Mouse (Mus musculus): Measurements from ENCODE around the gene Tab2. TPM values are rescaled to one million over a fixed set of nuclear protein-coding genes. Genes with fewer than 3 reads are reported as not detected.

Gene Tab2
- polyA plus RNA-seq, 1 experiment from 2014 or later: 21.8 TPM

- H3K27ac ChIP-seq (ENCODE audit: low read depth, low read length): no peak overlapping the region
- no peaks in the 10 kb centered on the region for H3K9me3 ChIP-seq (ENCODE audit: control insufficient read depth, low read length)
- ATAC-seq (ENCODE audit: low FRiP score) (no peak), DNase-seq (ENCODE audit: low spot score, missing footprints) (peak; percentile 89)
- WGBS: 68% methylated on average over 11 of the region's 11 CpGs
- H3K36me3 ChIP-seq (ENCODE audit: control insufficient read depth, insufficient read depth, low read length): no peaks in the 10 kb centered on the region
- peaks cover 7% of the 10 kb centered on the region for H3K4me1 ChIP-seq (ENCODE audit: control insufficient read depth, insufficient read depth, low read length)
- H3K4me2 ChIP-seq: no peak overlapping the region
- no peak overlapping the region for H3K4me3 ChIP-seq (ENCODE audit: low read depth, low read length)
- no peak overlapping the region for H3K9ac ChIP-seq (ENCODE audit: low read length)
- H3K27me3 ChIP-seq (ENCODE audit: control insufficient read depth, insufficient read depth, low read length): peaks cover 14% of the 10 kb centered on the region
These were observed 85.3 kb downstream of the Tab2 start for GRCm38 (mm10) chr10:7870571-7871315.

DNA sequence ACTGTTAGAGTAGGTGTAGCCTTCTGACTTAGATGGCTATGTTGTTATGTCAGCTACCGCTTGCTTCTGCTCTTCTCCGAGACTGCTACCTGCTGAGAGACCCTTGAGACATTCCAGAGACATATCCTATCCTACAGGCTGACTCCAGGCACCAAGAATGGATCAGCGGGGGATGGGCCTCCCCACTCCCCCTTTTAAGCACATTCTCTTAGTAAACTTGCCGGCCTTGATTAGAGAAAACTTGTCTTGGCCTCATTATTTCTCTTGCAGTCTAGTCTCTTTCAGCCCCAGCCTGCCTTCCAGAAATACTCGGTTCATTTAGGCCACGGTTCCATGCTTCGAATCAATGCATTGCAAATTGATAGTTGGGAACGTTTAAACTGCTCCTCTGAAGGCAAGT lies 86.3 kb downstream of the Tab2 start:
- ATAC-seq (ENCODE audit: low FRiP score): no peak
- 65% methylated on average over 8 of the region's 8 CpGs for WGBS
- H3K36me3 ChIP-seq (ENCODE audit: control insufficient read depth, insufficient read depth, low read length): no peaks in the 10 kb centered on the region
- H3K4me1 ChIP-seq (ENCODE audit: control insufficient read depth, insufficient read depth, low read length): peaks cover 7% of the 10 kb centered on the region
- peak; percentile 77 for DNase-seq (ENCODE audit: low spot score, missing footprints)
- peaks cover 14% of the 10 kb centered on the region for H3K27me3 ChIP-seq (ENCODE audit: control insufficient read depth, insufficient read depth, low read length)
- no peak overlapping the region for H3K9ac ChIP-seq (ENCODE audit: low read length)
- no peaks in the 10 kb centered on the region for H3K9me3 ChIP-seq (ENCODE audit: control insufficient read depth, low read length)
- H3K4me3 ChIP-seq (ENCODE audit: low read depth, low read length): no peak overlapping the region
- H3K27ac ChIP-seq (ENCODE audit: low read depth, low read length): no peak overlapping the region
- H3K4me2 ChIP-seq: no peak overlapping the region

DNA sequence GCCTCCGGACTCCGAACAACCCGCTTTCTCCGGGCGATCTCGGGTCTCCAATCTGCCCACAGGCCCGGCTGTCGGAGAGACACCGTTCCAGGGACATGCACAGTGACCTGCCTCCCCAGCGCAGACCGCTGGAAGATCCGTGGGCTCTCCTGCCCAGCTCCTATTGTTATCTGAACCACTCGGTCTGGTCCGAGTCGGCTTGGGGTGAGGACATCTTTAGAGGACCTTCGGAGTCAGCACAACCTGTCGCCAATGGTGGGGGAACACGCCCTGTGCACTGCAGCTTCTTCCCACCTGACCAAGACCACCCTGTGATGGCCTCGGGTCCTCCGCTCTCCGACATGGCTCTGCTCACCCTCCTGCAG lies 88.4 kb downstream of the Tab2 start:
- peaks cover 14% of the 10 kb centered on the region for H3K27me3 ChIP-seq (ENCODE audit: control insufficient read depth, insufficient read depth, low read length)
- peaks cover 7% of the 10 kb centered on the region for H3K4me1 ChIP-seq (ENCODE audit: control insufficient read depth, insufficient read depth, low read length)
- no peaks in the 10 kb centered on the region for H3K9me3 ChIP-seq (ENCODE audit: control insufficient read depth, low read length)
- H3K27ac ChIP-seq (ENCODE audit: low read depth, low read length): no peak overlapping the region
- H3K36me3 ChIP-seq (ENCODE audit: control insufficient read depth, insufficient read depth, low read length): no peaks in the 10 kb centered on the region
- DNase-seq (ENCODE audit: low spot score, missing footprints) (peak; percentile 90), ATAC-seq (ENCODE audit: low FRiP score) (peak; percentile 25; the same call in 1 of the 2 replicates)
- peak overlapping the region; percentile 61 for H3K9ac ChIP-seq (ENCODE audit: low read length)
- H3K4me2 ChIP-seq: peak overlapping the region; percentile 85
- peak overlapping the region; percentile 41 for H3K4me3 ChIP-seq (ENCODE audit: low read depth, low read length)
- 20% methylated on average over 21 of the region's 21 CpGs for WGBS

GRCm38 (mm10) chr10:7866762-7867665 lies 89.0 kb downstream of the Tab2 start:
- Histone ChIP-seq H3K4me1 (ENCODE audit: control insufficient read depth, insufficient read depth, low read length) (peaks cover 7% of the 10 kb centered on the region), H3K36me3 (ENCODE audit: control insufficient read depth, insufficient read depth, low read length) (no peaks in the 10 kb centered on the region), H3K4me2 (peak overlapping the region; percentile 85), H3K9me3 (ENCODE audit: control insufficient read depth, low read length) (no peaks in the 10 kb centered on the region), H3K27ac (ENCODE audit: low read depth, low read length) (no peak overlapping the region), H3K4me3 (ENCODE audit: low read depth, low read length) (peak overlapping the region; percentile 41), H3K27me3 (ENCODE audit: control insufficient read depth, insufficient read depth, low read length) (peaks cover 14% of the 10 kb centered on the region), H3K9ac (ENCODE audit: low read length) (peak overlapping the region; percentile 61)
- 18% methylated on average over 50 of the region's 50 CpGs for WGBS
- peak; percentile 91 for DNase-seq (ENCODE audit: low spot score, missing footprints)
- peak; percentile 51 for ATAC-seq (ENCODE audit: low FRiP score)

DNA sequence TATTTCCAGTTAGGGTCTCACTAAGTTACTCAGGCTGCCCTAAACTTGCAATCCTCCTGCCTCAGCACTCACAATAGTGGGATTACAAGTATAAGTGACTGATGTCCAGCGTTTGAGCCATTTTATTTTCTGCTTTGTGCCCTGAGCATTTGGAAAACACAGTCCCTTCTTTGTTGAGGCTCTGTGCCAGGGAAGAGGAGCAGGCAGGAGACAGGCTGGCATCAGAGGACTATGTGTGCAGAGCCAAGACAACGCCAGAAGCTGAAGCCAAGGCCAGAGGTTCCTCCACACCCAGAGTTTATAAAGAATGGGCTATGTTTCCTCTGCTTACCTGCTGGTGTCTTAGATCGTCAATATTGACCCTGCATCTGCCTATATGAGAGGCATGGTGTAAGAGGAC lies 91.2 kb downstream of the Tab2 start:
- ATAC-seq (ENCODE audit: low FRiP score) (no peak), DNase-seq (ENCODE audit: low spot score, missing footprints) (peak; percentile 37)
- 80% methylated on average over 3 of the region's 3 CpGs for WGBS
- Histone ChIP-seq H3K9ac (ENCODE audit: low read length) (no peak overlapping the region), H3K4me2 (no peak overlapping the region), H3K4me1 (ENCODE audit: control insufficient read depth, insufficient read depth, low read length) (peaks cover 7% of the 10 kb centered on the region), H3K4me3 (ENCODE audit: low read depth, low read length) (no peak overlapping the region), H3K9me3 (ENCODE audit: control insufficient read depth, low read length) (no peaks in the 10 kb centered on the region), H3K27ac (ENCODE audit: low read depth, low read length) (no peak overlapping the region), H3K36me3 (ENCODE audit: control insufficient read depth, insufficient read depth, low read length) (no peaks in the 10 kb centered on the region), H3K27me3 (ENCODE audit: control insufficient read depth, insufficient read depth, low read length) (peaks cover 14% of the 10 kb centered on the region)

GRCm38 (mm10) chr10:7864184-7864583 lies 91.8 kb downstream of the Tab2 start:
- 82% methylated on average over 6 of the region's 6 CpGs for WGBS
- H3K27me3 ChIP-seq (ENCODE audit: control insufficient read depth, insufficient read depth, low read length): peaks cover 14% of the 10 kb centered on the region
- DNase-seq (ENCODE audit: low spot score, missing footprints) (no peak), ATAC-seq (ENCODE audit: low FRiP score) (no peak)
- no peaks in the 10 kb centered on the region for H3K9me3 ChIP-seq (ENCODE audit: control insufficient read depth, low read length)
- no peak overlapping the region for H3K9ac ChIP-seq (ENCODE audit: low read length)
- H3K27ac ChIP-seq (ENCODE audit: low read depth, low read length): no peak overlapping the region
- no peak overlapping the region for H3K4me2 ChIP-seq
- no peaks in the 10 kb centered on the region for H3K36me3 ChIP-seq (ENCODE audit: control insufficient read depth, insufficient read depth, low read length)
- H3K4me3 ChIP-seq (ENCODE audit: low read depth, low read length): no peak overlapping the region
- peaks cover 7% of the 10 kb centered on the region for H3K4me1 ChIP-seq (ENCODE audit: control insufficient read depth, insufficient read depth, low read length)

DNA sequence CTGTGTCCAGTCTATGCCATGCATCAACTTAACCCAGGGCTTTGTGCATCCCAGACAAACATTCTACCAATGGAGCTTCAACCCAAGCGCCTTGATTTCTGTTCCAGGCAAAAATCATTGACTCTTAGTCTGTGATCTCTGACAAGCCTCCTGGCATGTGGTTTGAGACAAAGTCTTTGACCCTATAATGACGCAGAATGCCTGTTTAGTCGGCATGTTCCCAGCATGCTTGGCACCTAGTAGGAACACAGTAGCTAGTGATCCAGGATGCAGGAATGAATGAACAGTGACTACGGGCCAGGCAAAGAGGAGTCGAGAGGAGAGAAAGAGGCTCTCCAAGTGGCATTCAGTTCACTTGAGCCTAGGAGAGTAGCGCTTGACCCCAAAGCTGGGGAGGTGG lies 92.6 kb downstream of the Tab2 start:
- peaks cover 7% of the 10 kb centered on the region for H3K4me1 ChIP-seq (ENCODE audit: control insufficient read depth, insufficient read depth, low read length)
- DNase-seq (ENCODE audit: low spot score, missing footprints) (no peak), ATAC-seq (ENCODE audit: low FRiP score) (no peak)
- H3K4me3 ChIP-seq (ENCODE audit: low read depth, low read length): no peak overlapping the region
- H3K27me3 ChIP-seq (ENCODE audit: control insufficient read depth, insufficient read depth, low read length): peaks cover 14% of the 10 kb centered on the region
- WGBS: 95% methylated on average over 6 of the region's 6 CpGs
- H3K4me2 ChIP-seq: no peak overlapping the region
- H3K9me3 ChIP-seq (ENCODE audit: control insufficient read depth, low read length): no peaks in the 10 kb centered on the region
- H3K27ac ChIP-seq (ENCODE audit: low read depth, low read length): no peak overlapping the region
- H3K36me3 ChIP-seq (ENCODE audit: control insufficient read depth, insufficient read depth, low read length): no peaks in the 10 kb centered on the region
- H3K9ac ChIP-seq (ENCODE audit: low read length): no peak overlapping the region

DNA sequence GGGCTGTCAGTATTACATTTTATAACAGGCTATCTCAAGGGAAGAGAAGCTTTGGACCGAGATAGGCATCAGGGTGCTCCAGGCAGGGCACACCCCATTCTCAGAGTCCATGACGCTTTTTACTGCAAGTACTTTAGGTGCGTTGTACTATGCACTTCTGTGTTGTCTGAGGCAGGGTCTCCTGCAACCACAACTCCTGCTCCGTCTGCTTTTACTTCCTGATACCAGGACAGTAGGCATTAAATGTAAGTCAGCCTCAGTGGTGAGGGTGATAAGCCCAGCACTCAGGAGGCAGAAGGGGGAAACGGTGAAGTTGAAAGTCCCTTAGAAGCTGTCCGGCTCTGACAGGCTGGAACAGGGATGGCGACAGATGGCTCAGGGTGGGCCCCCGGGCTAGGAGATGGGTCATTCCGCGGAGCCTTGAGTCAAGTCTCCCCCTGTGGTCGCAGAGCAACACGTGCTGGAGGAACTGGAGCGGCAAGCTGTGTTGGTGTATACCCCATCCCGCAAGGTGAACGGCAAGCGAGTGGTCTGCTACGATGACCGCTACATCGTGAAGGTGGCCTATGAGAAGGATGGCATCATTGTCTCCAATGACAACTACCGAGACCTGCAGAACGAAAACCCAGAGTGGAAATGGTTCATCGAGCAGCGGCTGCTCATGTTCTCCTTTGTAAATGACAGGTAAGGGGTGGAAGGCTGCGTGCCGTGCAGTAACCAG lies 93.9 kb downstream of the Tab2 start:
- ATAC-seq (ENCODE audit: low FRiP score) (no peak), DNase-seq (ENCODE audit: low spot score, missing footprints) (no peak)
- Histone ChIP-seq H3K36me3 (ENCODE audit: control insufficient read depth, insufficient read depth, low read length) (no peaks in the 10 kb centered on the region), H3K27ac (ENCODE audit: low read depth, low read length) (no peak overlapping the region), H3K4me2 (no peak overlapping the region), H3K27me3 (ENCODE audit: control insufficient read depth, insufficient read depth, low read length) (peaks cover 4% of the 10 kb centered on the region), H3K4me3 (ENCODE audit: low read depth, low read length) (no peak overlapping the region), H3K9me3 (ENCODE audit: control insufficient read depth, low read length) (no peaks in the 10 kb centered on the region), H3K4me1 (ENCODE audit: control insufficient read depth, insufficient read depth, low read length) (peaks cover 3% of the 10 kb centered on the region), H3K9ac (ENCODE audit: low read length) (no peak overlapping the region)
- WGBS: 94% methylated on average over 23 of the region's 25 CpGs
